Mouse (Mus musculus): ENCODE results near the gene Tubb5. TPM values are rescaled to one million over a fixed set of nuclear protein-coding genes. Genes with fewer than 3 reads are reported as not detected.
A peak's percentile ranks its signal among the peaks of the same experiment; 100 is the strongest.
"Not testable (repeated sequence)": the region's sequence is repeated elsewhere in the genome, so short reads cannot be mapped to it uniquely, and the experiment has no call there.

The Tubb5 gene
- polyA plus RNA-seq, 1 experiment from 2014 or later, result 1,505 TPM

GRCm38 (mm10) chr17:35843514-35843913 is 5.4 kb upstream of the Tubb5 start:
- Histone ChIP-seq H3K27ac (no peak overlapping the region), H3K4me3 (no peak overlapping the region), H3K4me1 (peaks cover 16% of the 10 kb centered on the region), H3K27me3 (no peaks in the 10 kb centered on the region), H3K4me2 (replicated peaks) (no peak overlapping the region), H3K9ac (no peak overlapping the region), H3K9me3 (replicated peaks) (no peaks in the 10 kb centered on the region), H3K36me3 (peaks cover 37% of the 10 kb centered on the region)
- WGBS, result 98% methylated on average over 3 of the region's 3 CpGs
- no peak for ATAC-seq (ENCODE audit: low FRiP score)

- H3K36me3 ChIP-seq, result peaks cover 22% of the 10 kb centered on the region
- H3K4me2 ChIP-seq (replicated peaks), result peak overlapping the region; percentile 73
- ATAC-seq (ENCODE audit: low FRiP score), result no peak
- peaks cover 16% of the 10 kb centered on the region for H3K4me1 ChIP-seq
- no peaks in the 10 kb centered on the region for H3K27me3 ChIP-seq
- 17% methylated on average over 11 of the region's 11 CpGs for WGBS
- peak overlapping the region; percentile 65 for H3K9ac ChIP-seq
- peak overlapping the region; percentile 58 for H3K4me3 ChIP-seq
- peak overlapping the region; percentile 71 for H3K27ac ChIP-seq
- H3K9me3 ChIP-seq (replicated peaks), result no peaks in the 10 kb centered on the region
Observed at GRCm38 (mm10) chr17:35842006-35842405, 3.9 kb upstream of the Tubb5 start.

GRCm38 (mm10) chr17:35841076-35841950 is 3.2 kb upstream of the Tubb5 start, which contains the start of gene Mdc1:
Gene Mdc1, plus strand, starts transcription at chr17:35841515.
- Histone ChIP-seq H3K27me3 (no peaks in the 10 kb centered on the region), H3K4me3 (peak within 1 kb of the TSS; percentile 58), H3K4me2 (replicated peaks) (peak within 1 kb of the TSS; percentile 73), H3K9me3 (replicated peaks) (no peaks in the 10 kb centered on the region), H3K9ac (peak within 1 kb of the TSS; percentile 65), H3K4me1 (peaks cover 16% of the 10 kb centered on the region), H3K27ac (peak within 1 kb of the TSS; percentile 73), H3K36me3 (peaks cover 21% of the 10 kb centered on the region)
- ATAC-seq (ENCODE audit: low FRiP score), result peak; percentile 91
- under 1% methylated on average over 59 of the region's 59 CpGs for WGBS

GRCm38 (mm10) chr17:35840561-35840960 is 2.5 kb upstream of the Tubb5 start:
- no peak for ATAC-seq (ENCODE audit: low FRiP score)
- Histone ChIP-seq H3K4me1 (peaks cover 22% of the 10 kb centered on the region), H3K4me3 (peak overlapping the region; percentile 58), H3K27me3 (no peaks in the 10 kb centered on the region), H3K4me2 (replicated peaks) (peak overlapping the region; percentile 73), H3K9ac (no peak overlapping the region), H3K36me3 (peaks cover 21% of the 10 kb centered on the region), H3K27ac (peak overlapping the region; percentile 73; the same call in 1 of the 2 replicates), H3K9me3 (replicated peaks) (no peaks in the 10 kb centered on the region)
- WGBS, result 57% methylated on average over 14 of the region's 14 CpGs

GRCm38 (mm10) chr17:35839002-35839401 is 896 bp upstream of the Tubb5 start:
- not testable (repeated sequence) for H3K9me3 ChIP-seq (replicated peaks); H3K27me3 ChIP-seq; ATAC-seq (ENCODE audit: low FRiP score)
- peak overlapping the region; percentile 64 for H3K4me2 ChIP-seq (replicated peaks)
- WGBS, result 63% methylated on average over 3 of the region's 3 CpGs
- H3K4me3 ChIP-seq, result peak overlapping the region; percentile 80
- H3K9ac ChIP-seq, result peak overlapping the region; percentile 56
- H3K36me3 ChIP-seq, result peaks cover 27% of the 10 kb centered on the region
- peak overlapping the region; percentile 99 for H3K27ac ChIP-seq
- H3K4me1 ChIP-seq, result peaks cover 35% of the 10 kb centered on the region

GRCm38 (mm10) chr17:35838570-35838969 is 464 bp upstream of the Tubb5 start:
- Histone ChIP-seq H3K27me3 (no peaks in the 10 kb centered on the region), H3K9me3 (replicated peaks) (no peaks in the 10 kb centered on the region), H3K9ac (peak overlapping the region; percentile 56), H3K4me3 (peak overlapping the region; percentile 80), H3K27ac (peak overlapping the region; percentile 99), H3K4me1 (peaks cover 40% of the 10 kb centered on the region), H3K4me2 (replicated peaks) (peak overlapping the region; percentile 64), H3K36me3 (peaks cover 31% of the 10 kb centered on the region)
- ATAC-seq (ENCODE audit: low FRiP score), result peak; percentile 33
- 3% methylated on average over 5 of the region's 5 CpGs for WGBS

GRCm38 (mm10) chr17:35837487-35837886 is 619 bp downstream of the Tubb5 start:
- no peaks in the 10 kb centered on the region for H3K27me3 ChIP-seq
- H3K4me1 ChIP-seq, result peaks cover 44% of the 10 kb centered on the region
- 0 out of 2 replicates have a peak, but pooled peaks have one; percentile 7 for ATAC-seq (ENCODE audit: low FRiP score)
- peaks cover 41% of the 10 kb centered on the region for H3K36me3 ChIP-seq
- peak overlapping the region; percentile 79; the same call in 1 of the 2 replicates for H3K4me2 ChIP-seq (replicated peaks)
- no peaks in the 10 kb centered on the region for H3K9me3 ChIP-seq (replicated peaks)
- H3K9ac ChIP-seq, result peak overlapping the region; percentile 97
- peak overlapping the region; percentile 80 for H3K4me3 ChIP-seq
- H3K27ac ChIP-seq, result peak overlapping the region; percentile 99
- 0% methylated on average over 18 of the region's 18 CpGs for WGBS

- peak overlapping the region; percentile 99 for H3K27ac ChIP-seq
- H3K4me3 ChIP-seq, result peak overlapping the region; percentile 80
- H3K4me2 ChIP-seq (replicated peaks), result peak overlapping the region; percentile 79
- peak overlapping the region; percentile 97 for H3K9ac ChIP-seq
- peaks cover 40% of the 10 kb centered on the region for H3K4me1 ChIP-seq
- no peaks in the 10 kb centered on the region for H3K27me3 ChIP-seq
- peaks cover 46% of the 10 kb centered on the region for H3K36me3 ChIP-seq
- no peaks in the 10 kb centered on the region for H3K9me3 ChIP-seq (replicated peaks)
- WGBS, result 0% methylated on average over 23 of the region's 25 CpGs
- peak; percentile 27 for ATAC-seq (ENCODE audit: low FRiP score)
Observed at GRCm38 (mm10) chr17:35836991-35837422, 1.1 kb downstream of the Tubb5 start.

- WGBS, result 9% methylated on average over 24 of the region's 24 CpGs
- Histone ChIP-seq H3K27me3 (no peaks in the 10 kb centered on the region), H3K36me3 (peaks cover 47% of the 10 kb centered on the region), H3K4me1 (peaks cover 37% of the 10 kb centered on the region), H3K4me2 (replicated peaks) (peak overlapping the region; percentile 79), H3K9me3 (replicated peaks) (no peaks in the 10 kb centered on the region), H3K9ac (peak overlapping the region; percentile 97), H3K4me3 (peak overlapping the region; percentile 80), H3K27ac (peak overlapping the region; percentile 99)
- ATAC-seq (ENCODE audit: low FRiP score), result no peak
Observed at GRCm38 (mm10) chr17:35836178-35836965, 1.7 kb downstream of the Tubb5 start.

- no peaks in the 10 kb centered on the region for H3K27me3 ChIP-seq
- no peak for ATAC-seq (ENCODE audit: low FRiP score)
- WGBS, result 81% methylated on average over 26 of the region's 26 CpGs
- H3K4me3 ChIP-seq, result peak overlapping the region; percentile 80
- H3K27ac ChIP-seq, result no peak overlapping the region
- no peaks in the 10 kb centered on the region for H3K9me3 ChIP-seq (replicated peaks)
- peak overlapping the region; percentile 97 for H3K9ac ChIP-seq
- H3K4me1 ChIP-seq, result peaks cover 37% of the 10 kb centered on the region
- peak overlapping the region; percentile 79 for H3K4me2 ChIP-seq (replicated peaks)
- peaks cover 53% of the 10 kb centered on the region for H3K36me3 ChIP-seq
Observed at GRCm38 (mm10) chr17:35835424-35836140, 2.5 kb downstream of the Tubb5 start.

- Histone ChIP-seq H3K9me3 (replicated peaks) (no peaks in the 10 kb centered on the region), H3K4me2 (replicated peaks) (peak overlapping the region; percentile 79), H3K9ac (peak overlapping the region; percentile 97), H3K27me3 (no peaks in the 10 kb centered on the region), H3K4me1 (peaks cover 41% of the 10 kb centered on the region), H3K36me3 (peaks cover 54% of the 10 kb centered on the region), H3K4me3 (peak overlapping the region; percentile 80), H3K27ac (peak overlapping the region; percentile 35; the same call in 1 of the 2 replicates)
- whole genome bisulfite sequencing, result 79% methylated on average over 26 of the region's 26 CpGs
- ATAC-seq (ENCODE audit: low FRiP score), result no peak
Observed at GRCm38 (mm10) chr17:35834696-35835422, 3.2 kb downstream of the Tubb5 start.
